Mouse (Mus musculus) stomach, postnatal 0 days (tissue): ENCODE data around the gene Cdc42ep4.

Experiments
- CTCF ChIP-seq: IDR thresholded peaks from 2 replicates; pipeline ENCODE4 v1.5.1; 2016; ENCODE audit warnings: antibody characterized with exemption, low read depth, mild to moderate bottlenecking, moderate library complexity
- EP300 ChIP-seq: optimal IDR thresholded peaks from 2 replicates; pipeline ENCODE3; 2016; ENCODE audit warnings: antibody characterized with exemption

DNA sequence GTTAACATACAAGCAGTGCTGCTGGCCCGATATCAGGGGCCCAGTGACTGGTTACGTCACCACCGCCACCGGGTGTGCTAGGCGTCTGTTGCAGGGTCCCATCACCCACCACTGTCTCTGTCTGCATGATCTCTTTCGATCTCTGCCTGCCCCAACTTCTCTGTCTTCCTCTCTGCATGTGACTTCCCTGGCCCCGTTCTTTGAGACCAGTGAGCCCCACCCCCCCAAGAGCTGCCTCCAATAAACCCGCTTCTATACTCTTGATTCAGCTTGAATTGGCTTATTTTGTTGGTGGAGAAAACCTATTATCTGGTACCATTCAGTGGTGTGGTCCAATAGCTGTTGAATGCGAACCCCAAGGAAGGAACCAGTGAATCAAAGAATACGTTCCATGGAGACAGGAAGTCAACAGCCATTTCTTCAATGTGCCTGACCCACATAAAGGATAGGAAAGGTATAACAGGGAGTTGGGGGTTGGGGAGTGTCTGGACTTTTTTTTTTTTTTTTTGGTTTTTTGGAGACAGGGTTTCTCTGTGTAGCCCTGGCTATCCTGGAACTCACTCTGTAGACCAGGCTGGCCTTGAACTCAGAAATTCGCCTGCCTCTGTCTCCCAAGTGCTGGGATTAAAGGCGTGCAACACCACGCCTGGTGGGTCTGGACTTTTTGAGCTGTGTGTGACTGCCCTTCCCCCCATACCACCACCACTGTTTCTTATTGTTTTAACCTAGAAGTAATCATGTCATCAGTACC, 35.9 kb upstream of the Cdc42ep4 start:
- TF ChIP-seq CTCF: no peak
- TF ChIP-seq EP300: no peak
